Mouse (Mus musculus): ENCODE measurements around the gene Zfp710.
A peak's percentile ranks its signal among the peaks of the same experiment; 100 is the strongest.

DNA sequence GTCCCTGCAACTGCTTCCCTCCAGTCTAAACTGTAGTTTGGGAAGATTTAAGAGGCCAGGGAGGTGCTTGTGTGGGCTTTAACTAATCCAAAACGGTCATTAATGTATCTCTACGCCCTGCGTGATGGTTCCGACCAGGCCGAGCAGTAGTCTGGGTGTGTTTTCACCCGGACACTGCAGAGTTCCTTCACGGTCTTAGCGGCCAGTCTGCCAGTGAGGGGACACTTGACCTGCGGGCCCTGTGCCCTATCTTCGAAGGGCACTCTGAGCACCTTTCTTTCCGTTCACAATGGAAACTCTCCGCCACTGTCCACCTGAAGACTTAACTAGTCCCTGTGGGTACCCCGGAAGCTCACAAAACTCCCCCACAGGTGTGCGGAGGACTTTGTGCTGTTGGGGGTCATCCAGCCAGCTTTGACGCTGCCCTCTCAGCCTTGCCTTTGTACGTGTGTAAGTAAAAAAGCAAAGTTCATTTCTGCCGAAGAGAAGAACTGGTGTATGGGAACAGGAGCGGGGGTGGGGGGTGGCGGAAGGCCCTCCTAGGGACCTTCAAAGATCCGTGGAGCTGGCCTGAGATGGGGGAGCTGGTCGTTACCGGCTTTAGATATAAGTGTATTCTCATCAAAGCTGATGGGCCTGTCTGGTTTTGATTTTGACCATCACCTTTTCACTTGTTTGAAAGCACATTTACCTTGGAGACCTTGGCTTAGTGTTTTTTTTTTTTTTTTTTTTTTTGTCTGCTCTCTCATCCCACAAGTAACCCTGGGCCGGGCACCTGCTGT lies 3.2 kb downstream of the Zfp710 start:
- TF ChIP-seq CTCF (IDR thresholded peaks at IDR 0.05; ENCODE audit: low read depth, low read length) (no peak), POLR2A (IDR thresholded peaks at IDR 0.05; ENCODE audit: extremely low read depth, insufficient read depth, low read length) (0 out of 2 replicates have a peak, but pooled peaks have one; percentile 36)
